Mouse (Mus musculus): ENCODE data around the gene Serpina3a.
A peak's percentile ranks its signal among the peaks of the same experiment; 100 is the strongest.
"Not testable (repeated sequence)": the region's sequence is repeated elsewhere in the genome, so short reads cannot be mapped to it uniquely, and the experiment has no call there.

The Serpina3a gene

DNA sequence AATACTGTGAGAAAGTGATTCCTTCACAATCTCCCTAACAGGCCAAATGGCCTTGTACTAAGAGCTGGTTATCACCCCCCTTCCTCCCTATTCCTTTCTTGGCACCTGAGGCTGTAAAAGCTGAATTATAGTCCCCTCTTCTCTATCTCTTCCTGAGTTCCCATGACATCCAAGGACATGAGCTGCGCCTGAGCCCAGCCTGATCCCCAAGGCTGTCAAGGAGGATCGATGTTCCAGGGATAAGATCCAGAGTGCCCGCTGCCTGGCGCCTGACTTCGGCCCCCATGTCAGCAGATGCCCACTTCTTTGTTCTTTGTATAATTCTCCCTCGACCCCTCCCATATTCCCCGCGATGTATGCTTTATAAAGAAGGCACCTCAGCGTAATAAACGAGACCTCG, at the start of gene Serpina3a:
Serpina3a (plus strand) TSS at position 392 of the 400 bp plus-strand sequence.
- not testable (repeated sequence) for DNase-seq

DNA sequence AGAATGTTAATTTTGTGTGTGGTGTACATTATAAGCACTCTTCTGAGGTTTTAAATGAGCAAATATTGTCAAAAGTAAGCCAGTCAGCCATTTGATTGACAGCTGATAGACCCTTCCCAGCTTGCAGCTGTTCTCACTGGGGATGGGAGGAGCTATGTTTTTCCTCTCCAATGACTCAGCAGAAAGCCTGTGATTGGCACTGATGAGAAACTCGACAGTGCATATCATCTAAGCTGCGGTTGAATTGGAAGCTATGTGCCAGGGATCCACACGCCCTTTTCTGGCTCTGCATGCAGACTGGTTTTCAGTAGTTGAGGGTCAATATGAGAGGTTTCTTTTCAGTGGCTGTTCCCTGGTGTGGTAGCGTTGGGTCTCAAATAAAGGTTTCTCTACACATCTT, 48.0 kb upstream of the Serpina3a start:
- DNase-seq: no peak

DNA sequence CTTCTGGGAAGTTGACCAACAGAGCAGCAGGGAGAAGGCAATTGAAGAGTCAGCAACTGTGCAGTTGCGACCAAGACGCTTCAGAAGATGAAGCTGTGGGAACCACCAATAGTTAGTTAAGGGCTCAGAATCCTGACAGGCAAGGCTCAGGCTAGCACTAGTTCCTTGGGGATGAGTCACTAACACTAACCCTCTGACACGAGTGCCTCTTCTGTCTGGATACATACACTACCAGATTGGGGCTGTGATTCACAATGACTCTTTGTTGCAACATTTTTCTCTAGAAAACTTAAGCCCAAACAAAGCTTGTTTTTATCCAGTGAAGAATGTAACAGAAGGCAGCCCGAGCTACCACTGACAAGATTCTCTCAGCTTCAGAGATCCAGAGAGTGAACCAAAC, 47.5 kb upstream of the Serpina3a start:
- DNase-seq: no peak

DNA sequence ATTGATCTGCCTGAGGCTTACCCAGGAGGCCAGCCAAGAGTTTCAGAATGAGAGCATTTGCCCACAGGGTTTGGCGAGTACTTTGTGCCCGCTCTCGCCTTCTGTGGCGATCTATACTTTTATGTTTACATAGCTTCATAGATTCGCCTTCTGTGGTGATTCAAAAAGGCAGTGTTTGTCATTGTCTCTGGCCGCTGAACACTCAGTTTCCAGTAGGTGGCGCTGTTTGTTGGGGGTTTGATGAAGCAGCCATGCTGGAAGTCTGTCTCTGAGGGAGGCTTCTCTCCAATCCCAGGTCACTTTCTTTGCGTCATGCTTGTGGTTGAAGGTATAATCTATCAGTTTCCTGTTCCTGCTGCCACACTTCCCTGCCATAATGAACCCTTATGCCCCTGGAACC, 46.3 kb upstream of the Serpina3a start:
- peak; percentile 68 for DNase-seq

DNA sequence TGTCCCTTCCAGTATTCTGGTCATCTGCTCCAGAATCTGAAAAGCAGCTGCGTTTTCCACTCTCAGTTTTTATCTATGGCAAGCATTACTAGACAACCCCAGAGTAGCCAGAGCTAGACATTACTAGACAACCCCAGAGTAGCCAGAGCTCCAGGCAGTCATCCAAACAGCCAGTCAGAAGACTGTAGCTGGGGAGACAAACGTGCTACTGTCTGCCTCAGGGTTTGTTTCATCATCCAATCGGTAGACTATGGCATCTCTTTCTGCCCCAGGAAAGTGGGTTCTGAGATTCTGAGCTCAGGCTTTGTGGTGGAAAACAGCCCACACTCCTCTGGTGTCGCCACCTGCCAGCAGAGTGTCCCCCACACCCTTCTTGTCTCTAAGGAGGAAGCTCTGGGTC, 45.0 kb upstream of the Serpina3a start:
- DNase-seq: peak; percentile 52

DNA sequence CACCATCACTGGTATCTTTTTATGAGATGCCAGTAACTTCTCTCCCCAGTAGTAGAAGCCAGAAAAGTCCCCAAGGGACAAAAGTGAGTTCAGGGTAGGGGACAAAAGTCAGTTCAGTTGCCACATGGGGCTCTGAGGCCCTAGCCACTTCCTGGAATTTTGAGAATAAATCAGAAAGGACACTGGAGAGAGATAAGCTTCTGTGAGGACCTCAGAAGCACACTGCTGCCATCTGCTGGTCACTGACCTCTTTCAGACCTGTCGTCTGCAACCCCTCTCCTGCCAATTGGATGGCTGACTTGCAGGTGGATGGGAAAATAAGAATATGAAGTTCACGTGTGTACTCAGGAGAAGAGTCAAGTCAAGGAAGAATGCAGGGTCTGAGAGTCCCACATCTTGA, 42.9 kb upstream of the Serpina3a start:
- DNase-seq: peak; percentile 93

DNA sequence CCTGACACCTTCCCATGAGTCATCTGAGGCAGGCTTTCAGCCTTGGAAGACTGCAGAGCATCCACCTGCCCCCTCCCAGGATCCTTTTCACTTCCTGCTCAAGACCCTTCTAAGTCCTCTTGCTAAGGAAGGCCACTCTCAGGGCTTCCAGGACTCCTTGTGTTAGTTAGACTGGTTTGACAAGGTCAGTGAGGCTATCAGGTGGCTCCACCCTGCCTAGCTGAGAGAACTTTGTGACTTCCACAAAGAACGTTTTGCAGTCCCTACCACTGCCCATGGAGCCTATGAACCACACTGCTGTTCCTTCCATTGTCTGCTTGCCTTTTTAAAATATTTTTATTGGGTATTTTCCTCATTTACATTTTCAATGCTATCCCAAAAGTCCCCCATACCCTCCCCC, 40.8 kb upstream of the Serpina3a start:
- DNase-seq: no peak

DNA sequence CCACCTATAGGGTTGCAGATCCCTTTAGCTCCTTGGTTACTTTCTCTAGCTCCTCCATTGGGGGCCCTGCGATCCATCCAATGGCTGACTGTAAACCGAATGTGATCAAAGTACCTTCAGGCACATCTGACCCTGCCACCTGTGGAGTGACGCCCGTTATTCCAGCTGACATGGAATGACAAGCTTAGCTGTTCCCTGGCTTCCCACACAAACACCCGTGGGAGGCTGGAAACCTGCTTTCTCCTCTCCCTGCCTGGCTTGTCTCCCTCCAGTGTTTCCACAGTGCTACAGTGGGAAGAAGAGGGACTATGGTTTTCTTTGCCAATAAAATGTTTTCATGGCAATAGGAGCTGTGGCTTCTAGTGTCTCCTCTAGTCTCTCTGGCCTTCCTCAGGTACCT, 40.2 kb upstream of the Serpina3a start:
- no peak for DNase-seq

DNA sequence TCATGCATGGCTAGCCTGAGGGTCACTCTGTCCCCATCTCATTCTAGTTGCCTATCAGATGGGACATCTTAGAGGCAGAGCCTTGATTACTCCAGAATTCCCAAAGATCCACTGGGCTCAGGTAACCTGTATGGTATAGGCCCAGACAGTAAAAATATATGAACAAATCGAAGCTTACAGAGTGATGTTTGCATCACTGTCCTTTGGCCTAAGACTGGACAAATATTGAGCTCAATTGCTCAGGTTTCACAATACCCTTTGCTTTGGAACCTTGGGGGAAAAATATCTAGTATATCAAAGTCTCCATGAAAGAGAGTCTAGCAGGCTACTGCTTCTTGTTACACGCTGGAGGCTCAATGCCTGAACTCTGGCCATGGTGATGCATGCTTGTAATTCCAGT, 22.4 kb upstream of the Serpina3a start:
- DNase-seq: no peak

DNA sequence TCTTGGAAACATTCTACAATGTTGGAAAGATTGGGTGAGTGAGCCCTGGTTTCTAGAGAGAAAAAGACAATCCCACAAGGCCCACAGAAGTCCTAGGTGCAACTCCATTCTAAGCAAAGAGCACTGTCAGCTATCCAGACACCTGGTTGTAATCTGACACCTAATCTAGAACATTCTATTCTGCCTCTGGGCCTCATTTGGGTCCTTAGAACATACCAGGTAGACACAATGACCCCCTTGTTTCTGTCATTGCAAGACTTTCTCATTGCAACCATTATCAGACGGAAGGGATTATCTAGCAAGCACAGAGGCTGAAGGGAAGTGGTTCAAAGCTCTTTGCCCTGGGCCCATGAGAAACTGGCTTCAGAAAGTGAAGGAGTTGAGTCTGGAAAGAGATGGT, 21.2 kb upstream of the Serpina3a start:
- DNase-seq: no peak

DNA sequence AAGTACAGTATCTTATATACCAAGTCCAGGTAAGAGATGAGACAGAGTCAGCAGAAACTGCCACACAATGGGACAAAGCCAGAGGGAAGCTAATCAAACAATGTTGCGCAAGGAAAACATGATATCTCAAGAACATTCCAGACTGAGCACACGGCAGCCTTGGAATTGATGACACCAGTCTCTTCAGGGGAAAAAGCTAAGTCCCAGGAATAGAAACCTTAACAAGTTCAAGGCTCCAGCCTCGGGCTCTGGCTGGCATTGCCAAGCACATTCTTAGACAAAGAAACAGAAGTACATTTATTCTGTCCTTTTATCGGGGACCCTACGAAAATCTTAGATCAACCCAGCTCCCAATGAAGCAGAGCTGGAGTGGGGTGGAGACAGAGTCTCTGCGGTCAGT, 11.8 kb upstream of the Serpina3a start, which contains the start of gene Serpina5:
Serpina5 (plus strand) TSS at position 346 of the 400 bp plus-strand sequence.
- DNase-seq: no peak

DNA sequence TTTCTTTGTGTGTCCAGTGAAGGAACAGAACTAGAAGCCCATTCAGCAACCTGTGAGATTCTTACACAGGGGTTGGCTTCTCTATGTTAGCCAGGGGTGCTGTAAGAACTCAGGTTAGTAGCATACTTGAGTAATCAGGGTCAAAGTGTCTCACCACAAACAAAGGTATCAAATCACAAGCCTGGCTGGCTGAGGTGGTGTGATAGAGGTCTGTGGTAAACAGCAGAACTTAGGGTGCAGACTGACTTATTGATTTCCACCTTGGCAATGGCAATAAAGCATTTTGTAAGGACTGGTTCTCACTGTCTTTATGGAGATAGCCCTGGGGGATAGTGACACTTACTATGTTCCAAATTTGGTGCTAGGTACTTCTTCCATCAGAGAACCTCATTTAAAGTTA, 6.7 kb upstream of the Serpina3a start:
- DNase-seq: no peak

DNA sequence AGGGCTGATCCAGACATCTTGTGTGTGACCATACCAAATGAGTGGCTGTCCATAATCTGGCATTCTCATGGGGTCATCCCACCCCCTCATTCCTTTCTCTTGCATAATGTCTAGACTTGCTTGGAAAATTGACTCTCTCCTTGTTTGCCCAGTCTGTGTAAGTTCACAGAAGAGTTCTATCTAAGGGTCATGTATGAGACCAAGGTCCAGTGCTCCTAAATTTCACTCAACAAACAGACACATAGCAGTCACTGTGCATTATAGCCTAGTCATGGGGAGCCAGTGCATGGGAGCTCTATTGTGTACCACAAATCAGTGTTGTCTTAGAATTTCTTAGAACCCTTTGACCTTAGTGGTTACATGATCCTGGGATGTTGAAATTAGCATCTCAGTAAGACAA, 5.6 kb upstream of the Serpina3a start:
- DNase-seq: no peak

DNA sequence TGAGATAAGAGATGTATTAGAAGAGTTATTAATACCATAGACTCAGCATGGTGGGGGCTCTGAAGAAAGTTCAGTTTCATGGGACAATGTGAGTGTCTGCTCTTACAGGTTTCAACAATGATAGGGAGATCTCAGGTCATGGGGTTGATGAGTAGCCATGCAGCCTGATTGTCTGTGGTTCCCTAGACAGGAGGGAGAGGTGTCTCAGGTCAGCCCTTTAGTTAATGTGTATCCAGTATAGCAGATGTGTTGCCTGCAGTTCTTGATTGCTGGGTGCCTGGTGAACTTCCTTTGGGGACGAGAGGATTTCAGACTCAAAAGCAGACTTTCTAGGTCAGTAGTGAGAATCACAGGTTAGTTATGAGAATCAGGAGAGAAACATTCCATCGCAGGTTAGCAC, 4.0 kb upstream of the Serpina3a start:
- no peak for DNase-seq

DNA sequence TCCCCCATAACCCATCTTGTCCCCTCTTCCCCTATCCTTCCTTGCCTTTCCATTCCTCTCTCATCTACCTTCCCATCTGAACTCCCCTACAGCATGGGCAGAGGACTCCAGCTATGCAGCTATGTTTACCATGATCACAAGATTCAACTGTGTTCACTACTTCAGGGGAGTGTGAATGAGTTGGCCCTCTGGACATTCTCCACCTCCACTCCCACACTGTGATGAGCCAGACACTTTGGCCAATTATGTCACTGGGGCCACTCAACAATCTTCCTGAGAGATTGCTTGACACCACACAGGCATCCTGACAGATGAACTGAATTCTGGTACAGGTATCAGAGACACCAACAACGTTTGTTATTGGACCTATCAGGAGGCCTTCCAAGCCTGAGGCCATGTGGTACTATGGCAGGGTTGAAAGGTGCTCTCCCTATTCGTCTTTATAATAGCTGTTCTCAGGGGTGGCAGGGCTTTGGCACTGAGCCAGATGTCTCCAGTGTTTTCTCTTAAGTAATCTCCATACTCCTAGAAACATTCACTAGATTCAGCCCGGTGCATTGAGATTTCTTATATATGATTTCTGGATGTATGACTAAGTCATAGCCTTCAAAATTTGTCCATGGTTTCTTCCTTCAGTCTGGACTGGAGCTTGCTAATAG, 2.5 kb downstream of the Serpina3a start:
- DNase-seq: no peak

DNA sequence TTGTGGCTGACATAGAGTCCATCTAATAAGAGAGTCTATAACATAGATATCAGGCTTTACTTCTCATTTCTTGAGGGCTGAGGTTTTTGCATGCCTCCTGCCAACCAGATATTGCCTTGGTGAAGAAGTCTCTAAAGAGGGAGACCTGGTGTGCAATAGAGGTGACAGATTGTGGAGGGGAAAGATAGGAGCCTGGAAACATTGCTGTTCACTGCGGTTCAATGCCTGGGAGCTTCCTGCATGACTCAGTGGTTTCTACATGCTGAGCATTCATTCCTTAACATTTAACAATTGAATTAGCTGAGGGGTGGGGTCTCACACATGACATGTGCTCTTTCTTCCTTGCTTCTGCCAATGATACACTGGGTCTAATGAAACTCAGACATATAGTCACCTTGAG, 10.6 kb downstream of the Serpina3a start:
- DNase-seq: no peak

DNA sequence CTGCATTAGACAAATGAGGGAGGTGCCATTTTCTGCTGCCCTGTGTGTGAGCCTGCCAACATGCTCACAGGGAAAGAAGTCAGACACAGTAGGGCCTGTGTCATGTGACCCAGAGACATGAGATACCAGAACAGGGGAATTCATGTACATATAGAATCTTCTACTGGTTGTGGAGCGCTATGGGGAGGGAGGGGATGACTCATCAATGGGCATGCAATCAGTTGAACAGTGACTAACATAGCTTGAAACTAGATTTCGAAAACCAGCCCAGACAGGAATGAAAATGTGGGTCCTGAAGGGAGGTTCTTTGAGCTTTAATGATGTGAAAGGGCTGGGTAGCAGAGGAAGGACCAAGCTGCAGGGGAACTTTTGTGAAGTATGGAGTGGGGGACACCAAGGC, 11.5 kb downstream of the Serpina3a start:
- no peak for DNase-seq

DNA sequence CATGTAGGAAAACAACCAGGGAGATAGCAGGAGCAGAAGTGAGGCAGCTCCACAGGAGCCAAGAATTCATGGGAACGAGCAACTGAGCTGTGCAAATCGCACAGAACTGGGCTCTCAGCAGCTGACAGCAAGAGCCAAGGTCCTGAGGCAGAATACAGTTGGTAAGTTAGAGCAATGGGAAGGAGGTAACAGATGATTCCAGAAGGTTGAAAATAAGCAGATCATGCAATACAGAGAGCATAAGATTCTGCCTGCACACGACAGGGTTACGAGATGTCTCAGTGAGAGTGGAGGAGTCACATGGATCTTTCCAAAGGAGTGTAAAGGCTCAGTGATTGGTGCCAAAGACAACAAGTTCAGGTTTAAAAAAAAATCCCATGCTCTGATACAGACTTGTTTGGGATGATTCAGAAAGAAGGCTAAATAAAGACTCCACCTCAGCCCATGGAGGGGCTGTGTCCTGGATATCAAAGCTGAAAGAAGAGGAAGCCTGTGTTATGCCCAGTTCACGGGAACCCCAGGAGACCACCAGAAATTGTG, 12.6 kb downstream of the Serpina3a start:
- no peak for DNase-seq

DNA sequence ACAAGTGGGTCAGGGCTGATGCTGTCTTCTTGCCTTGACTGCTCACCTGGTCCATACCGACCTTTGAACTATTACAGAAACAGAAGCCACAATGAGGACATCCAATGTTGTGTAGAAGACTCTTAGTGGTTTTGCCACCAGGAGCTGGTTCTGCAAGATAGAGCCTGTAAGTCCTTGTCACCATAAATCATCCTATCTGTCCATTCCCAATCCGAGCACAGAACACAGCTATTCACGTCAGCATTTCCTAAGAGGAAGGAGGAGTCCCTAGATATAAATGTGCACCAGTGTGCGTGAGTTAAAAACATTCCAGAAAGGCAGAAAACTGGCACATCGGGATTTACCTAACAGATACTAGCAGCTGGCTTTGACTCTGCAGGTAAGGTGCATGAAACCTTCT, 15.2 kb downstream of the Serpina3a start, which contains the start of gene Serpina3b:
Serpina3b (plus strand) TSS at position 301 of the 400 bp plus-strand sequence.
- no peak for DNase-seq

DNA sequence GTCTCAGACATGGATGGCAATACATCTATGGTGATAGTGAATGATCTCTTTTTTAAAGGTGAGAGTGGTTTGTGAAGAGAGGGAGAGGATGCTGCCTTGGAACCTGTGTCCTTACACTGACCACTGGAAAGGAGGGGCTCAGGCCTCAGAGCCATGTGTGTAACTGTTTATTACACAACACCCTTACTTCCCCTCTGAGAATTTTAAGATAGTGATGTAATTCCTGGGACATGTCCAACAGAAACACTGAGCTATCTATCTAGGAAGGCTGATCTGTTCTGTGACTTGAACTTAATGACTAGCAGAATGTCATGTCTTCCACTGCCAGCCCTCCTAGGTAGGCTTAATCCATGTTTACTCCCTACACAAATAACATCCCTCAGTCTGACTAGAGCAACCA, 18.5 kb downstream of the Serpina3a start:
- DNase-seq: no peak

DNA sequence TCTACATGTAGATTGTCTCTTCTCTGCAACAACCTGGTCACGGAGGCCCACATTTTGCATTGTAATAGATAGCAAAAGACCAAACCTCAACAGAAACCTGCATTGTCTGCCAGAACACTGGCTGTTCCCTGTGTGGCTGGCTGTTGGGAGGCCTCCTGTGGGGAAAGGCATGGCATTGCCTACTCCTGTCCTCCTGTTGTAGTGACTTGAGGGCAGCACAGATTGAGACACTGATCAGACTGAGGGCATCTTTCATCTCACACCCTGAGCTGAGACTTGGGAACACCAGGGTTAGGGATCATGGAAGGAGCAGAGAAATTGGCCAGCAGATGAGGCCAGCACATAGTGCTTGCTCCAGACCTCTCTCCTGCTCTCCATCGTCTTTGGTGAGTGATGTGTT, 25.7 kb downstream of the Serpina3a start:
- no peak for DNase-seq

DNA sequence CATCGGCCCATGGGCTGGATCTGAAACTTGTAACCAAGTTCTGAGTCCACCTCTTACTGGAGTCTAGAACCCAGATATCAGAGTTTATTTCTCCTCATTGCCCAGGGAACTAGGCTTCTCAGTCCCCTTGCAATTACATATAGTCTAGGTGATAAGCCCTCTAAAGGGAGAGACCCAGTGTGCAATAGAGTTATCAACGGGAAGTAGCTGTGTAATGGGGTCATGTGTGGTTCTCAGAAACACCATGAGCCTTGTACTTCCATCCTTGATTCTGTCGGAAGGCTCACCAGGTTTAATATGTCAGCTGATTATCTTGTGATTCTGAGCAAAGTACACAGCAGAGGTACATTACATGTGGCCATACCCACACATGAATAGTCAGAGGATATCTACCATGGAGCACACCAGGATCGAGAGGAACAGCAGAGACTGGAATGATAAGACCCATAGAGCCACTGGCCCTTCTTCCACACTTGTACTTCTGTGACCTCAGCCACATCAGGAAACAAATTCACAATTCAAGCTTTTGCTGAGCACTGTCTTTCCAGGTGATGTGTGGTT, 28.1 kb downstream of the Serpina3a start:
- no peak for DNase-seq

DNA sequence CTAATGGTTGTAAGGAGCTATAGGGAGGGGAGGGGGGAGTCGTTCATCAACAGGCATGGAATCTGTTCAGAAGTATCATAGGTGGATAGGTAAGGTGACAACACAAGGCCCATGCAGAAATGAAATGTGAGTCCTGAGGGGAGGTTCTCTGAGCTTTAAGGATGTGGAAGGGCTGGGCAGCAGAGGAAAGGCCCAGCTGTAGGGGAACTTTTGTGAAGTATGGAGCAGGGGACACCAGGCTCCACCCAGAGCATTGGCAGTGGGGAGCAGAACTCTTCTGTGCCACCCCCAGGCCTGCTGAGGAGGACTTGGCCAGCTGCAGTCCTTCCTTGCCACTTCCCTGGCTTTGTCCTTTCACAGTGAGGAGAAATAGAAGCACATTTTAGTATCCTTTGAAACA, 29.0 kb downstream of the Serpina3a start:
- DNase-seq: no peak

DNA sequence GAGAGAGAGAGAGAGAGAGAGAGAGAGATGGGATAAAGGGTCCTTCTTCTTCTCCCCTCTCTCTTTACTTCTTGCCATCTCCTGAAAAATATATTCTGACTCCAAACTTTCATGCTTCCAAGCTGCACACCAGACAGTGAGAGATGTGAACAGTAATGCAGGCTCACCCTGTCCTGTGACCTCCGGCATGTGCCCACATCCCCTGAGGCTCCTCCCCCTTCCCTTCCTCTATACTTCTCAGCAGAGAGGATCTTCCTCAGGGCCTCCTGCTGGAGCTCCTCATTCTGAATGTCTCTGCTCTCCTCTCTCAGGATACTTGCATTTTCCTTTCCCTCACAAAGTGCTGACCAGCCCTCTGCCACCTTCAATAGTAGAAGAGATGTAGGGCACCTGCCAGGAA, 29.9 kb downstream of the Serpina3a start:
- no peak for DNase-seq

DNA sequence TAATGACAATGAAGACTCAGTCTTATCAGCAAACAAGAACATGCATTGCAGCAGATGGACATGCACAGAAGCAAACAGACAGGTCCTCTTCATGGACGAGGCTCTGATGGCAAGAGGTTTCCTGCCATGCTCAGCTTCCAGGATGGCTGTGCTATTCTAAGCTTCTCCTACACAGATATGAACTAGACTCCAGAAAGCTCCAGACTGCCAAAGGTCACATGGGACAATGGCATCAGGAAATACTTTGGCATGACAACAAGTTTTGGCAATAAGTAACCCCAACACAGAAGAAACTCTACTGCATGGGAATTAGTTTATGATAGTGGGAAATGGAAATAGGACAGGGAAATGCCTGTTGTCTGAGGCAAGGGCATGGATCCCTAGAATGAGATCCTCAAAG, 30.8 kb downstream of the Serpina3a start:
- no peak for DNase-seq

All from right cerebral cortex, postnatal 4 days (tissue).